In genomic region chr13:93539311-93539710, GRCm38 (mm10) we compare ENCODE assay signal across 15 mouse cellular contexts.
"Had no signal": no experiment of that assay in that cellular context is flagged by ENCODE, and none has a peak within 500 bp of the region (broad histone marks: within the 10 kb centered on the region; RNA-seq: fewer than 3 reads in every experiment).

No protein-coding gene starts in this region.

- H3K4me2 ChIP-seq: limb, embryonic 13.5 days; liver, embryonic 12.5 days; lung, embryonic 14.5 days; midbrain, embryonic 13.5 days; neural tube, embryonic 12.5 days had no signal

- DNase-seq: kidney, adult 9 months; kidney, postnatal 36 days; layer of hippocampus, adult 9-11 months; layer of hippocampus, postnatal 36 days; lung, embryonic 14.5 days; retina, postnatal 1 day; right cerebral cortex, postnatal 4 days; spleen, adult 18-20 months; thymus, adult 18-20 months; thymus, postnatal 14 days had no signal

- H3K4me3 ChIP-seq: limb, embryonic 13.5 days; liver, embryonic 12.5 days; midbrain, embryonic 13.5 days; neural tube, embryonic 12.5 days had no signal

- H3K27me3 ChIP-seq: limb, embryonic 13.5 days; liver, embryonic 12.5 days; midbrain, embryonic 13.5 days; neural tube, embryonic 12.5 days had no signal

- H3K9me3 ChIP-seq: limb, embryonic 13.5 days; liver, embryonic 12.5 days; midbrain, embryonic 13.5 days; neural tube, embryonic 12.5 days had no signal

- H3K36me3 ChIP-seq: limb, embryonic 13.5 days; liver, embryonic 12.5 days; midbrain, embryonic 13.5 days; neural tube, embryonic 12.5 days had no signal

- ATAC-seq: liver, embryonic 12.5 days; midbrain, embryonic 13.5 days had no signal

- H3K27ac ChIP-seq: kidney, postnatal 0 days; limb, embryonic 13.5 days; liver, embryonic 12.5 days; midbrain, embryonic 13.5 days; neural tube, embryonic 12.5 days had no signal

- H3K9ac ChIP-seq: limb, embryonic 13.5 days; liver, embryonic 12.5 days; lung, embryonic 14.5 days; midbrain, embryonic 13.5 days; neural tube, embryonic 12.5 days had no signal

- H3K4me1 ChIP-seq: limb, embryonic 13.5 days; liver, embryonic 12.5 days; midbrain, embryonic 13.5 days; neural tube, embryonic 12.5 days had no signal
